Mouse (Mus musculus) frontal cortex, adult 2 months (tissue): Measurements from ENCODE around the gene Rab11fip4. TPM values are rescaled to one million over a fixed set of nuclear protein-coding genes. Genes with fewer than 3 reads are reported as not detected.

Experiments
- DNase-seq, 2 experiments: peaks; one replicate each; pipeline ENCODE4 v3.0.0; 2022; ENCODE audit warnings: low spot score in 1 of 2; ENCODE audit errors: extremely low spot score in 1 of 2
- polyA plus RNA-seq: library from polyadenylated mRNA; depleted of rRNA; stranded (reverse); fragments of >200 nt; gene quantifications from 2 replicates; pipeline ENCODE4 v1.2.3, GENCODE M21; 2012

Gene Rab11fip4
- polyA plus RNA-seq, 1 experiment = 133 TPM

GRCm38 (mm10) chr11:79707084-79707483 is 116.1 kb downstream of the Rab11fip4 start:
- DNase-seq = no peak

DNA sequence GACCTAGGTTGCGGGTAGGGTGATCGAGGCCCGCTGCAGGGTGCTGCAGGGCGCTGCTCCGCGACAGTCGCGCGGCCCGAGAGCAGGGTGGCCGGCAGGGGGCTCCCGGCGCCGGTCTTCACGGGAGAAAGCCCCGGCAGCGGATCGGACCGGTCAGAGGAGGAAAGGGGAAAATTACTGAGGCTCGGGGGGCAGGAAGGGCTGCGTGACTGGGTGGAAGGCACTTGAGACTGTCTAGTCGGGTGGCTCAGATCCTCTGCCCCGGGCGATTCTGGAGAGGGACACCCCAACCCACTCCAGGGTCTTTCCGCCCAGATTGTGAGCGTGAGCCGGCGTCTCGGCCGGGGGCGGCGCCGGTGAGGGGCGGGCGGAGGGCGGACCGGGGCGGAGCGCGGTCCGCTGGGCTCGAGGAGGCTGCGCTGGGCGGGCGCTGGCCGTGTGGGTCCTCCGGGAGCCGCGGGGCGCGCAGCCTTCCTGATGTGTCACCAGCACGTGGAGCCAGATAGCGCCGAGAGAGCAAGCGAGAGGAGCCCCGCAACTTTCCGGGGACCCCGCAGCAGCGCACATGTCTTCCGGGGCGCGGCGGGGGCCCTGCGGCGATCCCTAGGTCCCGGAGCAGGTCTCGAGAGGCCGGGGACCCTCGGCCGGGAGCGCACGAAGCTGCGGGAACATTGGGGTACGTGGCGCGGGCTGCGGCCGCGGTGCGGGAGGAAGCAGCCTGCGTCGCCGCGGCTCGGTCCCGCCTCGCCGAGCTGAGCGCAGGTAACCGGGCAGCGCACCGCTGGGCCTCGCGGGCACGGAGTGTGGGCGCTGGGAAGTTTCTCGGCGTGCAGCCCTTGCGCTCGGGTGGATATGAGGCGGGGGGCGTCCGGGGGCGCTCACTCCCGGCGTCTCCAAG is 120.1 kb downstream of the Rab11fip4 start:
- peak in 1 of 2 experiments; percentile 75 for DNase-seq

DNA sequence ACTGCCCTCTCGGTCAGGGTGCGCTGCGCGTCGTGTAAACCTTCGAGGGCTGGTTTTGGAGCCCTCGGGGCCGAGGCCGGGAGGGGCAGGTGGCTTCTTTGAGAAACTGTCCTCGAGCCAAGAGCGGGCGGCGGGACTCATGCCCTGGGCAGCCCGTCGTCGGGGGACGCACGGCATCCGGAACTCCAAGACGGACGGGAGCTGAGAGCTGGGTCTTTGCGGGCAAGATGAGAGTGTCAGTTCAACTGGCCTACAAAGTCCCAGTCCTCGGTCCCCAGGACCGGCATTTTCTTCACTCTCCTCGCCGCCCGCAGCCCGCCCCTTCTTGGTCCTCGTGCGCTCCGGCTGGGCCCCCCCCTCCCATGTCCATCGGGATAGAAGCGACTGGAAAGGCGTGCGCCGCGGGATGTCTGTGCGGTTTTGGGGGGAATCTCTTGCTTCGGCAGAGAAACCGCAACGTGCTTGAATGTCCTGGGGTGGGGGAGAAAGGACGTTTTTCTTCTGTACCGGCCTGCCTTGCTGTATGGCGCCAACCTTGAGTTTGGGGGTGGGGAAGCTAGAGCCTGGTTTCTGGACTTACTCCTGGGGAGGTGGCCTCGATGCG is 120.9 kb downstream of the Rab11fip4 start:
- no peak for DNase-seq

DNA sequence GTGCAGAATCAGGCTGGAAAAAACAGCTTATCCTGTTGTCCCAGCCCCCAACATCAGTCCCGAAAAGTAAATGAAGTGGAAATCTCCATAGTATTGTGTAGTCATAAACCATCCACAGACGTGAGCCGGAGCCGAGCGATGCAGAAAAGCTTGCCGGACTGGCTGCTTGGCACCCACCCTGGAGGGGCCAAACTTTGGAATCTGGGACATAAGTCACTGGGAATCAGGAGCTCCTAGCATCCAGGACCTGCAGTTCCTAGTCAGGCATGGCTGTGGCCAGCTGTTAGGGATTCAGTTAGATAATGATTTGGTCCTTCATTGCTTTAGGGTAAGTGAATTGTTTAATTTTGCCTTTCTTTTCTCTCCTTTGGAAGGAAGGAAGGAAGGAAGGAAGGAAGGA is 122.2 kb downstream of the Rab11fip4 start:
- no peak for DNase-seq

DNA sequence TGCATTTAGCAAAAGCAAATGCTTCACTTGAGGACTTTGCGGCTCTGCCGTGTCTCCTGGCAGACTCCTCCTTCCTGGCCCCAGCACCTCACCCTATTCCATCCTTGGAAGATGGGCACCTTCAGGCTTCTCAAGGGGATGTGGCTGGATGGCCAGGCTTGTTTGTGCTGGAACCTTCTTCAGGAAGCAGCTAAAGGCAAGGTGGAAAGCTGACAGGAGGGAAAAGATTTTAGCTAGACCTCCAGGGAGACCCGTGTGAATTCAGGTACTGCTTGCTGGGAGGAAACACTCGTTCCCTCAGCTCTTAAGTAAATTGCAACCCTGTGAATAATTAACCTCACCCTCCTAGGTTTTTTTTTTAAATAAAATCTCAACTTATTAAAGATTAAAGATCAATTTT is 122.7 kb downstream of the Rab11fip4 start:
- DNase-seq = no peak

GRCm38 (mm10) chr11:79714082-79714742 is 123.2 kb downstream of the Rab11fip4 start:
- no peak for DNase-seq

DNA sequence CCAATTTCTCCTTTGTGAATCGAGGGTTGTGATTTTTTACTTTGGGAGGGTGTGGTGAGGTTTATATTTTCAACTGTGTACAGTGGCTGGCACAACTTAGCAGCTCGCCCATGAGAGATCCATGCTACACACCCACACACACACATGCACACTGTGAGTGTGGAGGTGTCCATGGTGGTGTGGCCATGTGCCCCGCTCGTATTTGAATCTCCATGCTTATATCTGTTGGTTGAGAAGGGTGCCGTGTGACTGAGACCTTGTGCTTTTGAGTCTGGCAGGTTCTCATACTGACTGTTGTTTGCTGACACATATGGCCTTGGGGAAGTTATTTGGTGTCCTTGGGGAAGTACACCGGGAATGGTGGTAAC is 123.7 kb downstream of the Rab11fip4 start:
- DNase-seq = no peak

- no peak for DNase-seq
Measured at GRCm38 (mm10) chr11:79715316-79715715, 124.3 kb downstream of the Rab11fip4 start.

DNA sequence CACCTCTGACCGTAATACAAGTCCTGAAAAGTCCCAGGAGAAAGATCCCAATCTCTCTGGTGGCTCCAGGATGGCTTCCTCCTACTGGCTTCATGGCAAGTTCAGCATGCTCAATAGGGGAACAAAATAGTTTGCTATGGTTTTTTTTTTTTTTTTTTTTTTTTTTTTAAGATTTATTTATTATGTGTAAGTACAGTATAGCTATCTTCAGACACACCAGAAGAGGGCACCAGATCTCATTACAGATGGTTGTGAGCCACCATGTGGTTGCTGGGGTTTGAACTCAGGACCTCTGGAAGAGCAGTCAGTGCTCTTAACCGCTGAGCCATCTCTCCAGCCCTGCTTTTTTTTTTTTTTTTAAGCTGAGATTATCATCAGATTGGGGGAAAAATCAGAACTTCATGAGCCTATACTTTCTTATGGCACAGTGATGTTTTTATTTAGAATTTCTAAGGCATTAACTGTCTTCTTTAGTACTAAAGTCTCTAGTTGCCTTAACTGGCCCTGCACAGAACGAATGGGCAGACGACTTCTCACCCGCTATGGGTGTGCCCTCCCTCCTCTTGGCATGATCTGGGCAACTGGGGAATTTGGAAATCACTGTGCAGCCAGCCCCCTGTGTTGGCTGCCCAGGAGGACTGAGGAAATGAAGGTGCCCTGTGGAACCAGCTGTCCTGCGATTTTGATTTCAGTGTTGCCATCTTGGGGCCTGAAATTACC is 124.9 kb downstream of the Rab11fip4 start:
- no peak for DNase-seq

- no peak for DNase-seq
Measured at GRCm38 (mm10) chr11:79716453-79716749, 125.4 kb downstream of the Rab11fip4 start.

DNA sequence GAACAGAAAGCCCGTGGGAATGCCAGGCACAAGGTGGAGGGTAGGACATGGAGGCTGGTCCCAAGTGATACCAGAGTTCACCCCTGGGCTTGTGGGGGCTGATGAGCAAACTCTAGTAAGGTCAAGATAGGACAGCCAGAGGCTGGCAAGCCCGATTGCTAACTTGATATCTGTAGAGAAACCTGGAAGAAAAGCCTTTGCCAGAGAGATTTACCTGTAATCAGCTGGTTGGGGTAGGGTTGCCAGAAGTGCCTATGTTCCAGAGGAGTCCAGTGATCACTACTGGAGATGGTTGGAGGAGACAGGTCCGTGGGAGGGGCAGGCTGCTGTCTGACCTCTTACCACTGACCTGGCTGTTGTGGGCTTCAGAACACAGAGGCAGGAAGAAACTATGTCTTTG is 126.3 kb downstream of the Rab11fip4 start:
- DNase-seq = no peak

GRCm38 (mm10) chr11:79717801-79718200 is 126.8 kb downstream of the Rab11fip4 start:
- DNase-seq = no peak

GRCm38 (mm10) chr11:79718202-79718601 is 127.2 kb downstream of the Rab11fip4 start:
- no peak for DNase-seq

- DNase-seq = no peak
Measured at GRCm38 (mm10) chr11:79718829-79719346, 127.9 kb downstream of the Rab11fip4 start.

GRCm38 (mm10) chr11:79720737-79721136 is 129.7 kb downstream of the Rab11fip4 start:
- no peak for DNase-seq

GRCm38 (mm10) chr11:79722811-79723210 is 131.8 kb downstream of the Rab11fip4 start:
- no peak for DNase-seq

DNA sequence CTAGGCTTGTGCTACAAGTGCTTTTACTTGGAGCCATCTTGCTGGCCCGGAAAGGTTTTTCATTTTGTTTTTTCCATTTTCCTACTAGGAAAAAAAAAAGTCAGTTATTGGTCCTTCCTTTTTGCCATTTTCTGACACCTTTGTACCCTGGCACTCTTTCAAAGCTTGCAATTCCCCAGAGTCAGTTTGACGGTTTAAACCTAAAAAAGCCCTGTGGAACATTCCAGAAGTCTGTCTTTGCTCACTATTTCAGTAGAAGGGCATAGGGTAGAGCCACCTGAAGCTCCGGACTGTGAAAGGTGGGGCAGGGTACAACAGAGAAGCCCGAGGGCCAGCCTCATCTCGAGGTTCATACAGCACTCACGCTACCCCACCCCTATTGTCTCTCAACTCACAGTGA is 134.0 kb downstream of the Rab11fip4 start:
- no peak for DNase-seq

GRCm38 (mm10) chr11:79729231-79730047 is 138.4 kb downstream of the Rab11fip4 start:
- DNase-seq = peak in 1 of 2 experiments; percentile 61

- no peak for DNase-seq
Measured at GRCm38 (mm10) chr11:79730462-79730861, 139.4 kb downstream of the Rab11fip4 start.

- DNase-seq = no peak
Measured at GRCm38 (mm10) chr11:79731476-79731875, 140.5 kb downstream of the Rab11fip4 start.
